Comparison of ENCODE assay signal across 21 mouse cellular contexts in genomic region chr7:80631993-80632392, GRCm38 (mm10). TPM values are rescaled to one million over a fixed set of nuclear protein-coding genes. Genes with fewer than 3 reads are reported as not detected.
DNase-seq lines count a peak whose midpoint lies in the region; ATAC-seq and TF ChIP-seq lines count a peak whose summit lies in the region.
"Had no signal": no experiment of that assay in that cellular context is flagged by ENCODE, and none has a peak within 500 bp of the region (broad histone marks: within the 10 kb centered on the region; RNA-seq: fewer than 3 reads in every experiment).

No protein-coding gene starts in this region.

- no peak for TF ChIP-seq CTCF in heart, adult 2 months (IDR thresholded peaks at IDR 0.05)
- no peak for TF ChIP-seq CTCF in layer of hippocampus, adult 2 months (conservative IDR thresholded peaks at IDR 0.05)

- intact Hi-C loops in heart, adult 2 months (cut with DNase I) = no loop called here

- no peak for TF ChIP-seq EP300 in heart, adult 2 months (IDR thresholded peaks at IDR 0.05; ENCODE audit: insufficient read depth, low read depth, low read length)

- H3K36me3 ChIP-seq in heart, adult 2 months (ENCODE audit: control insufficient read depth, insufficient read depth, low read length) = peaks cover 17% of the 10 kb centered on the region
- 0 out of 2 replicates have a peak, but pooled peaks cover 6% of the 10 kb centered on the region for H3K36me3 ChIP-seq in limb, embryonic 15.5 days
- H3K36me3 ChIP-seq: heart, embryonic 15.5 days; intestine, embryonic 15.5 days had no signal

- 0 out of 2 replicates have a peak, but pooled peaks cover 2% of the 10 kb centered on the region for H3K79me2 ChIP-seq in heart, adult 2 months (replicated peaks; ENCODE audit: control insufficient read depth, insufficient read depth, low read length)

- peaks cover 23% of the 10 kb centered on the region for H3K4me1 ChIP-seq in heart, adult 2 months (ENCODE audit: control insufficient read depth, insufficient read depth, low read length)
- H3K4me1 ChIP-seq in limb, embryonic 15.5 days = peaks cover 33% of the 10 kb centered on the region

- TF ChIP-seq POLR2A in heart, adult 2 months (IDR thresholded peaks at IDR 0.05; ENCODE audit: insufficient read depth, low read depth, low read length) = no peak

- peak overlapping the region; percentile 29; the same call in 1 of the 2 replicates for H3K27ac ChIP-seq in heart, adult 2 months
- 0 out of 2 replicates have a peak overlapping the region, but pooled peaks have one; percentile 28 for H3K27ac ChIP-seq in layer of hippocampus, adult 2 months
- 0 out of 2 replicates have a peak overlapping the region, but pooled peaks have one; percentile 7 for H3K27ac ChIP-seq in limb, embryonic 15.5 days
- H3K27ac ChIP-seq: embryonic facial prominence, embryonic 13.5 days; forebrain, embryonic 13.5 days; heart, embryonic 15.5 days; hindbrain, embryonic 10.5 days; hindbrain, embryonic 14.5 days; intestine, embryonic 15.5 days had no signal

- no peak for ATAC-seq in limb, embryonic 15.5 days (ENCODE audit: insufficient number of reproducible peaks, low FRiP score, low TSS enrichment, low read depth)
- ATAC-seq: activated CD4-positive, CD25-positive, alpha-beta regulatory T cell, adult 4 months; forebrain, embryonic 13.5 days; intestine, embryonic 15.5 days; Patski had no signal

- H3K4me2 ChIP-seq in limb, embryonic 15.5 days = no peak overlapping the region
- H3K4me2 ChIP-seq: embryonic facial prominence, embryonic 13.5 days; forebrain, embryonic 13.5 days; heart, embryonic 15.5 days; hindbrain, embryonic 14.5 days; intestine, embryonic 15.5 days had no signal

- H3K9me3 ChIP-seq in limb, embryonic 15.5 days = no peaks in the 10 kb centered on the region
- H3K9me3 ChIP-seq: embryonic facial prominence, embryonic 13.5 days; forebrain, embryonic 13.5 days; heart, embryonic 10.5 days; heart, embryonic 15.5 days; hindbrain, embryonic 10.5 days; intestine, embryonic 15.5 days had no signal

- no peak overlapping the region for H3K4me3 ChIP-seq in heart, adult 2 months
- no peak overlapping the region for H3K4me3 ChIP-seq in layer of hippocampus, adult 2 months
- no peak overlapping the region for H3K4me3 ChIP-seq in limb, embryonic 15.5 days
- H3K4me3 ChIP-seq: embryonic facial prominence, embryonic 13.5 days; forebrain, embryonic 13.5 days; heart, embryonic 10.5 days; heart, embryonic 15.5 days; hindbrain, embryonic 10.5 days; intestine, embryonic 15.5 days had no signal

- DNase-seq in cerebellum, adult 9-11 months = peak; percentile 59
- no peak for DNase-seq in cerebellum, adult 11 months
- no peak for DNase-seq in heart, adult 2 months
- no peak for DNase-seq in heart, adult 9 months (ENCODE audit: low spot score in 2 of 2)
- DNase-seq in layer of hippocampus, adult 2 months (ENCODE audit: low spot score in 2 of 2) = no peak
- no peak for DNase-seq in layer of hippocampus, adult 8-10 months (ENCODE audit: low spot score in 2 of 2)
- DNase-seq in ovary, postnatal 10 days (ENCODE audit: low spot score) = no peak
- DNase-seq: adrenal gland, postnatal 14 days; cerebellum, adult 8-10 months; cerebellum, postnatal 36 days; gastrocnemius, postnatal 10 days had no signal

- whole genome bisulfite sequencing in heart, adult 2 months = 61% methylated on average over 6 of the region's 6 CpGs
- 65% methylated on average over 6 of the region's 6 CpGs for WGBS in limb, embryonic 15.5 days

- H3K9ac ChIP-seq in heart, adult 2 months (ENCODE audit: low read depth, low read length) = no peak overlapping the region
- H3K9ac ChIP-seq in limb, embryonic 15.5 days = no peak overlapping the region
- H3K9ac ChIP-seq: embryonic facial prominence, embryonic 13.5 days; forebrain, embryonic 13.5 days; heart, embryonic 15.5 days; hindbrain, embryonic 14.5 days; intestine, embryonic 15.5 days had no signal

- H3K27me3 ChIP-seq in heart, adult 2 months (ENCODE audit: control insufficient read depth, insufficient read depth, low read length) = no peaks in the 10 kb centered on the region
- no peaks in the 10 kb centered on the region for H3K27me3 ChIP-seq in limb, embryonic 15.5 days
- H3K27me3 ChIP-seq: embryonic facial prominence, embryonic 13.5 days; forebrain, embryonic 13.5 days; heart, embryonic 15.5 days; intestine, embryonic 15.5 days; Patski had no signal

RNA-seq across cellular contexts. Expression of gene Crtc3, which starts 56.7 kb away (rescaled TPM):
- total RNA-seq in heart, adult 2 months (2021) = 10 to 100 TPM; 11.0 to 12.9 TPM
- polyA plus RNA-seq in heart, adult 2 months (2012; rRNA removed) = 11.6 and 14.3 TPM in 2 replicates
- 10 to 100 TPM; 21.0 to 24.4 TPM for total RNA-seq in layer of hippocampus, adult 2 months (2021)
- 10 to 100 TPM; 20.5 to 24.6 (median 21.8) TPM for total RNA-seq in layer of hippocampus, adult 8-10 months (2022)
- 25.9 and 26.5 TPM in 2 replicates for polyA plus RNA-seq in limb, embryonic 15.5 days (2015; fragmentation: Nextera tagmentation; extraction: Ambion mirVana)
